In the genomic region with DNA sequence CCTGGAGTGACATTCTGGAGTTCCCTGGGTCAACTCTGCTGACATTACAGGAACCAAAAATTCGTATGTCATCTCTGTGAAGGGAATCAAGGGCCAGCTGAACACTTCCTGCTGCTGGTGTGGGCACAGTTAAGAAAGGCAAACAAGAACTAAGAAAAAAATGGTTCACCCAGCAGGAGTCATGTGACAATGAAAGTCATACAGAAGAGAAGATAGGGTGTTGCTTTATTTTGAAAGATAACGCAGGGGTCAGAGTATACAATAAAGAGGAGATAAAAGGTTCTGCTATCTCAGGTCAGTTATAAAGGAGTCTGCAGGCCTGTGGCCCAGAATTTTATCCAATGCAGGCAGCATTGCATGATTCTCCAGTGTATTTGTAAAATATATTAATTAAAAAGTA, we compare ENCODE assay signal across 27 mouse cellular contexts. TPM values are rescaled to one million over a fixed set of nuclear protein-coding genes. Genes with fewer than 3 reads are reported as not detected.
DNase-seq lines count a peak whose midpoint lies in the region; ATAC-seq and TF ChIP-seq lines count a peak whose summit lies in the region.
"Had no signal": no experiment of that assay in that cellular context is flagged by ENCODE, and none has a peak within 500 bp of the region (broad histone marks: within the 10 kb centered on the region; RNA-seq: fewer than 3 reads in every experiment).

No protein-coding gene starts in this region.

- H3K4me2 ChIP-seq in intestine, embryonic 15.5 days (replicated peaks): no peak overlapping the region
- H3K4me2 ChIP-seq in liver, embryonic 16.5 days (ENCODE audit: low read depth, low read length): no peak overlapping the region
- no peak overlapping the region for H3K4me2 ChIP-seq in stomach, embryonic 15.5 days
- H3K4me2 ChIP-seq: heart, embryonic 13.5 days; hindbrain, embryonic 13.5 days; limb, embryonic 15.5 days; midbrain, embryonic 12.5 days; neural tube, embryonic 15.5 days had no signal

- ATAC-seq in G1E (ENCODE audit: extremely low read depth, insufficient number of reproducible peaks, low FRiP score, poor library complexity, severe bottlenecking): peak; percentile 82
- peak; percentile 76 for ATAC-seq in intestine, embryonic 15.5 days
- ATAC-seq in liver, embryonic 16.5 days (ENCODE audit: low read depth): peak; percentile 62
- ATAC-seq in stomach, embryonic 15.5 days (ENCODE audit: insufficient read depth, low FRiP score, low read depth): peak; percentile 81
- ATAC-seq: CD4-positive, CD25-positive, alpha-beta regulatory T cell, adult 4 months; inflammation-experienced regulatory T-cells, adult 6 months; Patski had no signal

- no peak for TF ChIP-seq CTCF in G1E (IDR thresholded peaks at IDR 0.05; ENCODE audit: low read depth, low read length)

- no peak overlapping the region for H3K4me3 ChIP-seq in G1E (ENCODE audit: low read depth, low read length)
- H3K4me3 ChIP-seq in intestine, embryonic 15.5 days (replicated peaks): no peak overlapping the region
- H3K4me3 ChIP-seq in liver, embryonic 16.5 days (ENCODE audit: low read depth, low read length): no peak overlapping the region
- H3K4me3 ChIP-seq in stomach, embryonic 15.5 days (replicated peaks): no peak overlapping the region
- H3K4me3 ChIP-seq in heart, embryonic 10.5 days: no peak overlapping the region
- H3K4me3 ChIP-seq: forebrain, embryonic 10.5 days; heart, embryonic 13.5 days; hindbrain, embryonic 13.5 days; limb, embryonic 15.5 days; midbrain, embryonic 12.5 days; neural tube, embryonic 15.5 days had no signal

- H3K9me3 ChIP-seq in G1E (replicated peaks): no peaks in the 10 kb centered on the region
- H3K9me3 ChIP-seq in intestine, embryonic 15.5 days: no peaks in the 10 kb centered on the region
- H3K9me3 ChIP-seq in liver, embryonic 16.5 days (replicated peaks; ENCODE audit: control insufficient read depth, low read length): no peaks in the 10 kb centered on the region
- H3K9me3 ChIP-seq in stomach, embryonic 15.5 days: no peaks in the 10 kb centered on the region
- no peaks in the 10 kb centered on the region for H3K9me3 ChIP-seq in heart, embryonic 10.5 days
- H3K9me3 ChIP-seq: forebrain, embryonic 10.5 days; heart, embryonic 13.5 days; hindbrain, embryonic 13.5 days; limb, embryonic 15.5 days; midbrain, embryonic 12.5 days; neural tube, embryonic 15.5 days had no signal

- peaks cover 29% of the 10 kb centered on the region for H3K4me1 ChIP-seq in G1E (ENCODE audit: insufficient read depth, low read depth, low read length)
- H3K4me1 ChIP-seq in intestine, embryonic 15.5 days (replicated peaks): peaks cover 15% of the 10 kb centered on the region; the same call in 1 of the 2 replicates
- H3K4me1 ChIP-seq in liver, embryonic 16.5 days (ENCODE audit: control insufficient read depth, low read depth, low read length): peaks cover 19% of the 10 kb centered on the region
- 0 out of 2 replicates have a peak, but pooled peaks cover 6% of the 10 kb centered on the region for H3K4me1 ChIP-seq in stomach, embryonic 15.5 days
- 0 out of 2 replicates have a peak, but pooled peaks cover 3% of the 10 kb centered on the region for H3K4me1 ChIP-seq in heart, embryonic 10.5 days
- H3K4me1 ChIP-seq: forebrain, embryonic 10.5 days; hindbrain, embryonic 13.5 days; limb, embryonic 15.5 days; midbrain, embryonic 12.5 days; neural tube, embryonic 15.5 days had no signal

- peak overlapping the region; percentile 62 for H3K27ac ChIP-seq in intestine, embryonic 15.5 days
- peak overlapping the region; percentile 4; the same call in 1 of the 2 replicates for H3K27ac ChIP-seq in liver, embryonic 16.5 days (ENCODE audit: low read length)
- H3K27ac ChIP-seq in stomach, embryonic 15.5 days: peak overlapping the region; percentile 27; the same call in 1 of the 2 replicates
- H3K27ac ChIP-seq in heart, embryonic 10.5 days: no peak overlapping the region
- H3K27ac ChIP-seq: forebrain, embryonic 10.5 days; heart, embryonic 13.5 days; hindbrain, embryonic 13.5 days; limb, embryonic 15.5 days; macrophage; midbrain, embryonic 12.5 days; neural tube, embryonic 15.5 days had no signal

- intact Hi-C loops in left cerebral cortex, postnatal 10 days (cut with DNase I): no loop called here

- DNase-seq in G1E (ENCODE audit: low spot score): no peak
- no peak for DNase-seq in heart, embryonic 10.5 days (ENCODE audit: low spot score)
- DNase-seq in spleen, postnatal 4 days (ENCODE audit: low spot score in 2 of 2): no peak
- DNase-seq in left cerebral cortex, postnatal 10 days (ENCODE audit: extremely low spot score in 1 of 2, low spot score in 2 of 2): no peak
- DNase-seq: adrenal gland, adult 2 months; cerebellum, adult 11-12 months; cerebellum, postnatal 10 days; gastrocnemius, postnatal 25 days; heart, adult 18-20 months; heart, postnatal 14 days; kidney, postnatal 4 days; left cerebral cortex, postnatal 4 days; right cerebral cortex, adult 18-20 months; thymus, postnatal 36 days had no signal

- H3K36me3 ChIP-seq in G1E (replicated peaks): no peaks in the 10 kb centered on the region
- H3K36me3 ChIP-seq in intestine, embryonic 15.5 days: no peaks in the 10 kb centered on the region
- H3K36me3 ChIP-seq in liver, embryonic 16.5 days (ENCODE audit: control insufficient read depth, insufficient read depth): no peaks in the 10 kb centered on the region
- H3K36me3 ChIP-seq in stomach, embryonic 15.5 days: no peaks in the 10 kb centered on the region
- no peaks in the 10 kb centered on the region for H3K36me3 ChIP-seq in heart, embryonic 10.5 days
- H3K36me3 ChIP-seq: forebrain, embryonic 10.5 days; heart, embryonic 13.5 days; hindbrain, embryonic 13.5 days; limb, embryonic 15.5 days; midbrain, embryonic 12.5 days; neural tube, embryonic 15.5 days had no signal

- no peak overlapping the region for H3K9ac ChIP-seq in intestine, embryonic 15.5 days
- H3K9ac ChIP-seq in liver, embryonic 16.5 days (ENCODE audit: low read depth, low read length): no peak overlapping the region
- H3K9ac ChIP-seq in stomach, embryonic 15.5 days: no peak overlapping the region
- H3K9ac ChIP-seq: heart, embryonic 13.5 days; hindbrain, embryonic 13.5 days; limb, embryonic 15.5 days; midbrain, embryonic 12.5 days; neural tube, embryonic 15.5 days had no signal

- H3K27me3 ChIP-seq in G1E (ENCODE audit: insufficient read depth, low read length): peaks cover 4% of the 10 kb centered on the region; the same call in 1 of the 2 replicates
- no peaks in the 10 kb centered on the region for H3K27me3 ChIP-seq in intestine, embryonic 15.5 days (replicated peaks)
- H3K27me3 ChIP-seq in liver, embryonic 16.5 days (ENCODE audit: control insufficient read depth, insufficient read depth, low read depth, low read length): no peaks in the 10 kb centered on the region
- no peaks in the 10 kb centered on the region for H3K27me3 ChIP-seq in stomach, embryonic 15.5 days (replicated peaks)
- H3K27me3 ChIP-seq in heart, embryonic 10.5 days (ENCODE audit: insufficient read depth, poor library complexity, severe bottlenecking): no peaks in the 10 kb centered on the region
- H3K27me3 ChIP-seq: heart, embryonic 13.5 days; hindbrain, embryonic 13.5 days; limb, embryonic 15.5 days; midbrain, embryonic 12.5 days; neural tube, embryonic 15.5 days; Patski had no signal

- WGBS in intestine, embryonic 15.5 days: 45% methylated on average over 2 of the region's 2 CpGs
- WGBS in liver, embryonic 16.5 days (ENCODE audit: insufficient replicate concordance): 7% methylated on average over 2 of the region's 2 CpGs
- WGBS in stomach, embryonic 15.5 days: 48% methylated on average over 2 of the region's 2 CpGs
- 58% methylated on average over 2 of the region's 2 CpGs for WGBS in heart, embryonic 10.5 days

RNA-seq across cellular contexts. Expression of a gene that starts 16.9 kb away (rescaled TPM):
- total RNA-seq in G1E (2014; fragmentation: Nextera tagmentation) (36.1 and 43.3 TPM in 2 replicates), G1E (2017) (90.0 and 93.5 TPM in 2 replicates)
- 9.7 and 11.8 TPM in 2 replicates for polyA plus RNA-seq in G1E (2012)
- polyA plus RNA-seq in intestine, embryonic 15.5 days (2015; fragmentation: Nextera tagmentation; extraction: Ambion mirVana): 45.5 and 48.0 TPM in 2 replicates
- 7.2 and 8.0 TPM in 2 replicates for polyA plus RNA-seq in liver, embryonic 16.5 days (2015; fragmentation: Nextera tagmentation; extraction: Ambion mirVana)
- 34.0 and 37.8 TPM in 2 replicates for polyA plus RNA-seq in stomach, embryonic 15.5 days (2015; fragmentation: Nextera tagmentation; extraction: Ambion mirVana)
- 21.8 and 24.4 TPM in 2 replicates for polyA plus RNA-seq in heart, embryonic 10.5 days (2016; fragmentation: Nextera tagmentation; extraction: Ambion mirVana)
- total RNA-seq in left cerebral cortex, postnatal 10 days (2021): 10 to 100 TPM; 63.2 to 65.0 TPM
